Mouse (Mus musculus) cerebellum, adult 9-10 months (tissue): Measurements from ENCODE around the gene Mpz.

Experiments used
- DNase-seq: peaks from one replicate; pipeline ENCODE4 v3.0.0; 2022

Gene Mpz

GRCm38 (mm10) chr1:171189046-171189445 lies 38.5 kb downstream of the Mpz start:
- DNase-seq: no peak

- DNase-seq: no peak
Observed at GRCm38 (mm10) chr1:171189476-171190114, 39.1 kb downstream of the Mpz start.

GRCm38 (mm10) chr1:171190832-171191231 lies 40.3 kb downstream of the Mpz start:
- DNase-seq: no peak

- no peak for DNase-seq
Observed at GRCm38 (mm10) chr1:171192283-171192682, 41.8 kb downstream of the Mpz start.

GRCm38 (mm10) chr1:171193093-171193840 lies 42.8 kb downstream of the Mpz start:
- DNase-seq: no peak

- DNase-seq: no peak
Observed at GRCm38 (mm10) chr1:171193911-171194830, 43.7 kb downstream of the Mpz start.

- no peak for DNase-seq
Observed at GRCm38 (mm10) chr1:171195046-171195822, 44.7 kb downstream of the Mpz start.

GRCm38 (mm10) chr1:171195887-171196397 lies 45.4 kb downstream of the Mpz start, which contains the start of gene Pcp4l1:
TSS of gene Pcp4l1 (minus strand) at chr1:171196268.
- peak; percentile 34 for DNase-seq

GRCm38 (mm10) chr1:171199532-171199931 lies 49.0 kb downstream of the Mpz start:
- no peak for DNase-seq

GRCm38 (mm10) chr1:171200769-171201168 lies 50.3 kb downstream of the Mpz start:
- no peak for DNase-seq

GRCm38 (mm10) chr1:171203471-171204248 lies 53.1 kb downstream of the Mpz start:
- no peak for DNase-seq

GRCm38 (mm10) chr1:171204249-171204644 lies 53.7 kb downstream of the Mpz start:
- DNase-seq: no peak

- no peak for DNase-seq
Observed at GRCm38 (mm10) chr1:171205704-171206493, 55.4 kb downstream of the Mpz start.

- DNase-seq: no peak
Observed at GRCm38 (mm10) chr1:171209409-171209808, 58.9 kb downstream of the Mpz start.
